Mouse (Mus musculus) layer of hippocampus, adult 6 months (tissue): ENCODE measurements around the gene Dlk2. TPM values are rescaled to one million over a fixed set of nuclear protein-coding genes. Genes with fewer than 3 reads are reported as not detected.

Experiments used
- long read RNA-seq, 2 experiments: library from polyadenylated mRNA; unstranded; transcript quantifications; one replicate each; pipeline ENCODE4 v2.0.0; 2019 to 2020
- polyA plus RNA-seq: library from polyadenylated mRNA; unstranded; fragments of <200 nt; fragmentation: Nextera tagmentation; gene quantifications from 2 replicates; pipeline ENCODE4 v1.2.3, GENCODE M21; 2021

Dlk2 gene
- polyA plus RNA-seq, result 5.4 and 8.6 TPM in 2 replicates
- long read RNA-seq, experiment 1, partial matches to known transcripts, result 1 of 12 reads
- long read RNA-seq, experiment 1, other reads (novel, unspliced or antisense), result 7 of 12 reads
- long read RNA-seq, experiment 2, transcript Dlk2-203 (6 exons, 1,528 nt), result major isoform, 18 of 31 reads
- long read RNA-seq, experiment 2, partial matches to known transcripts, result 4 of 31 reads
- long read RNA-seq, experiment 2, other reads (novel, unspliced or antisense), result 9 of 31 reads

GRCm38 (mm10) chr17:46297364-46298219 lies at the start of gene Dlk2:
Gene Dlk2 (plus strand): TSS chr17:46297421.

GRCm38 (mm10) chr17:46247512-46248188 lies 49.6 kb upstream of the Dlk2 start, which contains the start of the genes Polr1c and Yipf3:
Gene Polr1c (minus strand): TSS chr17:46248054.
Gene Yipf3 (plus strand): TSS chr17:46248080.

GRCm38 (mm10) chr17:46253452-46254084 lies 43.7 kb upstream of the Dlk2 start, which contains the start of gene Lrrc73:
Gene Lrrc73 (plus strand): TSS chr17:46253531.

GRCm38 (mm10) chr17:46282483-46283123 lies 14.6 kb upstream of the Dlk2 start, which contains the start of gene Tjap1:
Gene Tjap1 (minus strand): TSS chr17:46283026.

GRCm38 (mm10) chr17:46327906-46328534 lies 30.8 kb downstream of the Dlk2 start, which contains the start of gene Abcc10:
Gene Abcc10 (minus strand): TSS chr17:46328352.

Other genes starting within 250 kb of the Dlk2 start
- 198 and 201 TPM in 2 replicates for gene Mrps18a, start 186.4 kb upstream of the Dlk2 start, polyA plus RNA-seq
- 94.1 and 109 TPM in 2 replicates for gene Rsph9, start 153.2 kb upstream of the Dlk2 start, polyA plus RNA-seq
- 15.0 and 15.3 TPM in 2 replicates for gene Mad2l1bp, start 143.9 kb upstream of the Dlk2 start, polyA plus RNA-seq
- gene Gtpbp2, start 136.4 kb upstream of the Dlk2 start, polyA plus RNA-seq, result 5.0 and 6.7 TPM in 2 replicates
- 2.2 and 3.6 TPM in 2 replicates for gene Polh, start 94.8 kb upstream of the Dlk2 start, polyA plus RNA-seq
- 8.4 and 8.7 TPM in 2 replicates for gene Xpo5, start 94.6 kb upstream of the Dlk2 start, polyA plus RNA-seq
- gene Polr1c, start 49.4 kb upstream of the Dlk2 start, polyA plus RNA-seq, result 36.0 and 40.2 TPM in 2 replicates
- 178 and 188 TPM in 2 replicates for gene Yipf3, start 49.3 kb upstream of the Dlk2 start, polyA plus RNA-seq
- gene Lrrc73, start 43.9 kb upstream of the Dlk2 start, polyA plus RNA-seq, result 10.2 and 12.3 TPM in 2 replicates
- gene Tjap1, start 14.4 kb upstream of the Dlk2 start, polyA plus RNA-seq, result 10.8 and 16.4 TPM in 2 replicates
- gene Abcc10, start 30.9 kb downstream of the Dlk2 start, polyA plus RNA-seq, result 2.7 and 3.1 TPM in 2 replicates
- 2.5 and 3.3 TPM in 2 replicates for gene Zfp318, start 86.3 kb downstream of the Dlk2 start, polyA plus RNA-seq
- 0.18 TPM in 1 of 2 replicates, not detected in the other for gene Crip3, start 131.5 kb downstream of the Dlk2 start, polyA plus RNA-seq
- gene Slc22a7, start 141.0 kb downstream of the Dlk2 start, polyA plus RNA-seq, result 0.26 TPM in 1 of 2 replicates, not detected in the other
- 4.3 and 5.1 TPM in 2 replicates for gene Ttbk1, start 190.3 kb downstream of the Dlk2 start, polyA plus RNA-seq
- 11.5 and 12.2 TPM in 2 replicates for gene Dnph1, start 199.3 kb downstream of the Dlk2 start, polyA plus RNA-seq
- gene Cul9, start 249.0 kb downstream of the Dlk2 start, polyA plus RNA-seq, result 22.6 and 27.2 TPM in 2 replicates